Mouse (Mus musculus) fibroblast of lung, adult 2 months (primary cell): ENCODE results near the gene Bbs10.

ENCODE experiments used
- DNase-seq: peaks from one replicate; pipeline ENCODE4 v3.0.0-alpha.2; 2011; ENCODE audit warnings: low read depth

Gene Bbs10

GRCm38 (mm10) chr10:111320579-111320978 lies 22.1 kb downstream of the Bbs10 start:
- no peak for DNase-seq

GRCm38 (mm10) chr10:111327957-111328356 lies 29.5 kb downstream of the Bbs10 start:
- no peak for DNase-seq

- DNase-seq, result no peak
Measured at GRCm38 (mm10) chr10:111329326-111329725, 30.8 kb downstream of the Bbs10 start.

- no peak for DNase-seq
Measured at GRCm38 (mm10) chr10:111334902-111335301, 36.4 kb downstream of the Bbs10 start.

- DNase-seq, result no peak
Measured at GRCm38 (mm10) chr10:111335517-111336352, 37.3 kb downstream of the Bbs10 start.

GRCm38 (mm10) chr10:111336353-111336713 lies 37.9 kb downstream of the Bbs10 start:
- no peak for DNase-seq

- DNase-seq, result no peak
Measured at GRCm38 (mm10) chr10:111339296-111339695, 40.8 kb downstream of the Bbs10 start.

- DNase-seq, result no peak
Measured at GRCm38 (mm10) chr10:111341761-111342160, 43.3 kb downstream of the Bbs10 start.

GRCm38 (mm10) chr10:111343555-111343954 lies 45.1 kb downstream of the Bbs10 start:
- no peak for DNase-seq

GRCm38 (mm10) chr10:111348263-111348662 lies 49.8 kb downstream of the Bbs10 start:
- no peak for DNase-seq
